Mouse (Mus musculus) forebrain, embryonic 16.5 days (tissue): Measurements from ENCODE around the gene Pibf1. TPM values are rescaled to one million over a fixed set of nuclear protein-coding genes. Genes with fewer than 3 reads are reported as not detected.
A peak's percentile ranks its signal among the peaks of the same experiment; 100 is the strongest.

Experiments
- ATAC-seq: fragments of 200-750 bp; cut with Nextera tagmentation; 2 replicates; pipeline ENCODE4 v1.8.0; 2017; ENCODE audit warnings: mild to moderate bottlenecking, moderate library complexity
- H3K27ac ChIP-seq: fragments of 300-500 bp; sonication (generic); 2 replicates; pipeline ENCODE4 v1.5.1; 2014; ENCODE audit warnings: low read length, control low read depth
- H3K27me3 ChIP-seq: fragments of 300-500 bp; sonication (generic); replicated peaks from 2 replicates; pipeline ENCODE4 v1.6.1; 2014; ENCODE audit warnings: low read length; ENCODE audit not compliant: control insufficient read depth, insufficient read depth
- H3K36me3 ChIP-seq: fragments of 300-500 bp; sonication (generic); 2 replicates; pipeline ENCODE4 v1.6.1; 2014; ENCODE audit not compliant: control insufficient read depth, insufficient read depth
- H3K4me1 ChIP-seq: fragments of 300-500 bp; sonication (generic); replicated peaks from 2 replicates; pipeline ENCODE4 v1.6.1; 2014; ENCODE audit warnings: low read length; ENCODE audit not compliant: control insufficient read depth, insufficient read depth
- H3K4me2 ChIP-seq: fragments of 300-500 bp; sonication (generic); 2 replicates; pipeline ENCODE4 v1.6.1; 2014; ENCODE audit warnings: mild to moderate bottlenecking, low read length, control low read depth
- H3K4me3 ChIP-seq: fragments of 300-500 bp; sonication (generic); replicated peaks from 2 replicates; pipeline ENCODE4 v1.5.1; 2014; ENCODE audit warnings: mild to moderate bottlenecking, low read length, control low read depth
- H3K9ac ChIP-seq: fragments of 300-500 bp; sonication (generic); replicated peaks from 2 replicates; pipeline ENCODE4 v1.6.1; 2014; ENCODE audit warnings: low read depth, low read length, control low read depth
- H3K9me3 ChIP-seq: fragments of 300-500 bp; sonication (generic); 2 replicates; pipeline ENCODE4 v1.6.1; 2016; ENCODE audit warnings: low read length; ENCODE audit not compliant: control insufficient read depth
- WGBS: fragments of 180-500 bp; shearing (Covaris S2); extraction: QIAGEN DNeasy Blood & Tissue Kit; methylation state at CpG from one replicate; pipeline ENCODE4 v1.1.7; 2014; 5-methylcytosine and 5-hydroxymethylcytosine counted together
- polyA plus RNA-seq: library from polyadenylated mRNA; unstranded; fragments of >200 nt; fragmentation: Nextera tagmentation; extraction: Ambion mirVana; gene quantifications from 2 replicates; pipeline ENCODE4 v1.2.1, GENCODE M21; 2015

Gene Pibf1
- polyA plus RNA-seq, 1 experiment from 2014 or later, result 22.8 TPM

GRCm38 (mm10) chr14:99298385-99299021 lies 199.3 kb downstream of the Pibf1 start, which contains the start of gene Klf5:
Klf5 (plus strand) TSS chr14:99298691.
- Histone ChIP-seq H3K9ac (peak within 1 kb of the TSS; percentile 71), H3K4me3 (peak within 1 kb of the TSS; percentile 82), H3K4me1 (peaks cover 11% of the 10 kb centered on the region), H3K27ac (no peak within 1 kb of the TSS; the same call in 1 of the 2 replicates), H3K27me3 (peaks cover 10% of the 10 kb centered on the region; the same call in 1 of the 2 replicates), H3K36me3 (0 out of 2 replicates have a peak, but pooled peaks cover 3% of the 10 kb centered on the region), H3K9me3 (no peaks in the 10 kb centered on the region), H3K4me2 (peak within 1 kb of the TSS; percentile 96)
- WGBS, result under 1% methylated on average over 50 of the region's 67 CpGs
- peak; percentile 99 for ATAC-seq

- WGBS, result under 1% methylated on average over 56 of the region's 60 CpGs
- peak; percentile 78 for ATAC-seq
- H3K27ac ChIP-seq, result no peak overlapping the region; the same call in 1 of the 2 replicates
Measured at GRCm38 (mm10) chr14:99299022-99299481, 199.8 kb downstream of the Pibf1 start.

GRCm38 (mm10) chr14:99299701-99300191 lies 200.5 kb downstream of the Pibf1 start:
- H3K9ac ChIP-seq, result peak overlapping the region; percentile 71
- ATAC-seq, result no peak
- H3K4me2 ChIP-seq, result peak overlapping the region; percentile 96
- H3K36me3 ChIP-seq, result 0 out of 2 replicates have a peak, but pooled peaks cover 3% of the 10 kb centered on the region
- peak overlapping the region; percentile 82 for H3K4me3 ChIP-seq
- no peaks in the 10 kb centered on the region for H3K9me3 ChIP-seq
- H3K27ac ChIP-seq, result no peak overlapping the region
- peaks cover 10% of the 10 kb centered on the region; the same call in 1 of the 2 replicates for H3K27me3 ChIP-seq
- WGBS, result 3% methylated on average over 21 of the region's 21 CpGs
- peaks cover 11% of the 10 kb centered on the region for H3K4me1 ChIP-seq

More at GRCm38 (mm10) chr14:99299022-99299481, 199.8 kb downstream of the Pibf1 start:
- Histone ChIP-seq H3K27me3 (peaks cover 10% of the 10 kb centered on the region; the same call in 1 of the 2 replicates), H3K4me2 (peak overlapping the region; percentile 96), H3K9ac (peak overlapping the region; percentile 71), H3K36me3 (0 out of 2 replicates have a peak, but pooled peaks cover 3% of the 10 kb centered on the region), H3K9me3 (no peaks in the 10 kb centered on the region), H3K4me3 (peak overlapping the region; percentile 82), H3K4me1 (peaks cover 11% of the 10 kb centered on the region)

GRCm38 (mm10) chr14:99301472-99301871 lies 202.2 kb downstream of the Pibf1 start:
- peaks cover 9% of the 10 kb centered on the region for H3K4me1 ChIP-seq
- H3K27me3 ChIP-seq, result peaks cover 10% of the 10 kb centered on the region; the same call in 1 of the 2 replicates
- no peak overlapping the region for H3K4me2 ChIP-seq
- no peak overlapping the region for H3K4me3 ChIP-seq
- no peaks in the 10 kb centered on the region for H3K9me3 ChIP-seq
- no peak for ATAC-seq
- no peak overlapping the region for H3K27ac ChIP-seq
- 0 out of 2 replicates have a peak, but pooled peaks cover 3% of the 10 kb centered on the region for H3K36me3 ChIP-seq
- WGBS, result 65% methylated on average over 11 of the region's 11 CpGs
- H3K9ac ChIP-seq, result no peak overlapping the region

Other genes with a start within 250 kb of the Pibf1 start
- 0.88 TPM in 1 of 2 replicates, not detected in the other for gene Rpl36a-ps1, start 105.1 kb upstream of the Pibf1 start, polyA plus RNA-seq
- gene Mzt1, start 53.3 kb upstream of the Pibf1 start, polyA plus RNA-seq, result 120 and 124 TPM in 2 replicates
- gene Bora, start 53.2 kb upstream of the Pibf1 start, polyA plus RNA-seq, result 21.2 TPM in 2 replicates
- 27.1 and 30.2 TPM in 2 replicates for gene Dis3, start 346 bp downstream of the Pibf1 start, polyA plus RNA-seq
- gene Klf5, start 199.3 kb downstream of the Pibf1 start, polyA plus RNA-seq, result 5.1 and 5.5 TPM in 2 replicates